Mouse (Mus musculus) liver, adult 2 months (tissue): Measurements from ENCODE around the gene Acer3.

ENCODE experiments used
- CTCF ChIP-seq: fragments of 200-500 bp; IDR thresholded peaks from 2 replicates; pipeline ENCODE4 v1.5.1; 2011; ENCODE audit warnings: low read depth, low read length, control low read depth
- POLR2A ChIP-seq: fragments of 200-500 bp; IDR thresholded peaks from 2 replicates; pipeline ENCODE4 v1.6.1; 2011; ENCODE audit warnings: low read length, control low read depth; ENCODE audit not compliant: insufficient read depth; ENCODE audit errors: extremely low read depth

DNA sequence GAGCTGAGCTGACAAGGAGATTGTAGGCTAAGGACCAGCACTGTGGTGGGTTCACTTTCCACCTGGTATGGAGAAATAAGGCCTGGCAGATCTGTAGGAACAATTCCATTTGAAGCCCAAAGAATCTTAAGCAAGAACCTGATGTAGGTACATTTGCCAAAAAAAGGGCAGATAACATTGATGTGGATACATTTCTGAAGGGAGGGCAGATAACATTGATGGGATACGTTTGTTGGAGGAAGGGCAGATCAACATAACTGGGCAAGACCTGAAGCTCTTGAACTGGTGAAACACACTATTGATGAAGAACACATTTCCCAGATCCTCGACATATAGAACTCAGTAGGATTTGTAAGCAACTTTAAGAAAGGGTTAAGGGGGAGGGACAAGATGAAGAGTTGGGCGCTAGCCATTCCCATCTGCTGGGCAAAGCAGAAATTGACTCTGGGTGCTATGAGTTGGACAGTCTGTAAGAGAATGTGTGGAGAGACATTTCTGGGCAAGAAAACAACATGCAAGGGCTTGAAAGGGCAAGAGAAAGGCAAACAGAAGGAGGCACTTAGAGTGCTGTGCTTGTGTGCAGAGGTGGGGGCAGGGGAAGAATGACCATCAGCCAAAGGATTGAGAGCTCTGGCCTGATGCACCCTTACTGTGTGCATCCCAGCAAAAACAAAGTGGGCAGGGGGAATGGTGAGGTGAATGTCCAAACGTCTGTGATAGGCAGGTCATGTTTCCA lies 8.7 kb downstream of the Acer3 start:
- TF ChIP-seq CTCF = no peak
- TF ChIP-seq POLR2A = no peak
